Mouse (Mus musculus) urinary bladder, postnatal 14 days (tissue): ENCODE measurements around the gene Adamts4.
"Not testable (repeated sequence)": the region's sequence is repeated elsewhere in the genome, so short reads cannot be mapped to it uniquely, and the experiment has no call there.

Source experiments
- DNase-seq: peaks from one replicate; pipeline ENCODE4 v3.0.0; 2021; ENCODE audit warnings: low spot score

Adamts4 gene

GRCm38 (mm10) chr1:171231844-171232243 lies 18.4 kb upstream of the Adamts4 start:
- no peak for DNase-seq

GRCm38 (mm10) chr1:171232348-171232747 lies 17.9 kb upstream of the Adamts4 start:
- DNase-seq = no peak

- no peak for DNase-seq
Observed at GRCm38 (mm10) chr1:171232800-171233730, 17.2 kb upstream of the Adamts4 start.

- DNase-seq = no peak
Observed at GRCm38 (mm10) chr1:171234126-171234525, 16.1 kb upstream of the Adamts4 start, which contains the start of gene Fcer1g. TSS of gene Fcer1g (minus strand) at chr1:171234365.

GRCm38 (mm10) chr1:171234538-171234937 lies 15.7 kb upstream of the Adamts4 start:
- DNase-seq = no peak

GRCm38 (mm10) chr1:171235791-171236190 lies 14.4 kb upstream of the Adamts4 start:
- no peak for DNase-seq

- no peak for DNase-seq
Observed at GRCm38 (mm10) chr1:171237438-171237837, 12.8 kb upstream of the Adamts4 start.

- peak; percentile 54 for DNase-seq
Observed at GRCm38 (mm10) chr1:171238463-171238862, 11.8 kb upstream of the Adamts4 start.

GRCm38 (mm10) chr1:171239992-171240744 lies 10.1 kb upstream of the Adamts4 start:
- DNase-seq = peak; percentile 64

GRCm38 (mm10) chr1:171240911-171241310 lies 9.3 kb upstream of the Adamts4 start:
- no peak for DNase-seq

- DNase-seq = not testable (repeated sequence)
Observed at GRCm38 (mm10) chr1:171241952-171242351, 8.3 kb upstream of the Adamts4 start.

- DNase-seq = no peak
Observed at GRCm38 (mm10) chr1:171245353-171245752, 4.9 kb upstream of the Adamts4 start.

- peak; percentile 98 for DNase-seq
Observed at GRCm38 (mm10) chr1:171246709-171247452, 3.3 kb upstream of the Adamts4 start.

GRCm38 (mm10) chr1:171247453-171247841 lies 2.8 kb upstream of the Adamts4 start:
- DNase-seq = no peak

- no peak for DNase-seq
Observed at GRCm38 (mm10) chr1:171247916-171248315, 2.3 kb upstream of the Adamts4 start.

GRCm38 (mm10) chr1:171248386-171249226 lies 1.6 kb upstream of the Adamts4 start:
- no peak for DNase-seq

- DNase-seq = no peak
Observed at GRCm38 (mm10) chr1:171250680-171251593, 716 bp downstream of the Adamts4 start, which contains the start of gene Ndufs2. TSS of gene Ndufs2 (minus strand) at chr1:171251388.

GRCm38 (mm10) chr1:171251594-171252324 lies 1.5 kb downstream of the Adamts4 start:
- DNase-seq = peak; percentile 42

GRCm38 (mm10) chr1:171252415-171252814 lies 2.2 kb downstream of the Adamts4 start:
- DNase-seq = no peak
